Mouse (Mus musculus) hindbrain, embryonic 10.5 days (tissue): ENCODE results near the gene Angptl6. TPM values are rescaled to one million over a fixed set of nuclear protein-coding genes. Genes with fewer than 3 reads are reported as not detected.

Source experiments
- DNase-seq: peaks from one replicate; pipeline ENCODE4 v3.0.0-alpha.2; 2017; ENCODE audit warnings: low spot score
- H3K27ac ChIP-seq: fragments of 300-500 bp; sonication (generic); 2 replicates; pipeline ENCODE4 v1.5.1; 2016; ENCODE audit warnings: mild to moderate bottlenecking, moderate library complexity
- H3K27me3 ChIP-seq: fragments of 300-500 bp; sonication (generic); 2 replicates; pipeline ENCODE4 v1.6.1; 2016; ENCODE audit warnings: mild to moderate bottlenecking; ENCODE audit not compliant: poor library complexity, insufficient read depth, severe bottlenecking
- H3K36me3 ChIP-seq: fragments of 300-500 bp; sonication (generic); 2 replicates; pipeline ENCODE4 v1.6.1; 2016; ENCODE audit warnings: mild to moderate bottlenecking, moderate library complexity
- H3K4me1 ChIP-seq: fragments of 300-500 bp; sonication (generic); replicated peaks from 2 replicates; pipeline ENCODE4 v1.6.1; 2016; ENCODE audit warnings: mild to moderate bottlenecking
- H3K4me3 ChIP-seq: fragments of 300-500 bp; sonication (generic); 2 replicates; pipeline ENCODE4 v1.5.1; 2016; ENCODE audit warnings: mild to moderate bottlenecking, moderate library complexity
- H3K9me3 ChIP-seq: fragments of 300-500 bp; sonication (generic); 2 replicates; pipeline ENCODE4 v1.6.1; 2016; ENCODE audit warnings: mild to moderate bottlenecking, moderate library complexity
- WGBS: fragments of 180-500 bp; shearing (Covaris S2); methylation state at CpG from one replicate; pipeline ENCODE4 v1.1.7; 2016; 5-methylcytosine and 5-hydroxymethylcytosine counted together
- polyA plus RNA-seq: library from polyadenylated mRNA; unstranded; fragments of >200 nt; fragmentation: Nextera tagmentation; extraction: Ambion mirVana; gene quantifications from 2 replicates; pipeline ENCODE4 v1.2.1, GENCODE M21; 2016

Angptl6 gene
- polyA plus RNA-seq = 5.5 and 7.0 TPM in 2 replicates

- Histone ChIP-seq H3K27ac (peak within 1 kb of the TSS; percentile 92), H3K4me3 (peak within 1 kb of the TSS; percentile 55)
- 95% methylated on average over 13 of the region's 13 CpGs for WGBS
These were observed at the start of gene Angptl6 for GRCm38 (mm10) chr9:20879097-20879792. TSS of gene Angptl6 (minus strand) at chr9:20879727.

GRCm38 (mm10) chr9:20923258-20923657 is 43.7 kb upstream of the Angptl6 start:
- H3K27me3 ChIP-seq = no peaks in the 10 kb centered on the region
- no peaks in the 10 kb centered on the region for H3K9me3 ChIP-seq
- 93% methylated on average over 3 of the region's 3 CpGs for WGBS
- DNase-seq = no peak
- H3K4me3 ChIP-seq = no peak overlapping the region
- no peaks in the 10 kb centered on the region for H3K4me1 ChIP-seq
- H3K36me3 ChIP-seq = peaks cover 99% of the 10 kb centered on the region
- H3K27ac ChIP-seq = no peak overlapping the region

More at GRCm38 (mm10) chr9:20879097-20879792, at the start of gene Angptl6:
- Histone ChIP-seq H3K4me1 (peaks cover 16% of the 10 kb centered on the region), H3K36me3 (no peaks in the 10 kb centered on the region), H3K27me3 (no peaks in the 10 kb centered on the region), H3K9me3 (no peaks in the 10 kb centered on the region)
- DNase-seq = no peak

GRCm38 (mm10) chr9:20916160-20916559 is 36.6 kb upstream of the Angptl6 start:
- 85% methylated on average over 4 of the region's 4 CpGs for WGBS
- Histone ChIP-seq H3K36me3 (peaks cover 100% of the 10 kb centered on the region), H3K27ac (no peak overlapping the region), H3K4me3 (no peak overlapping the region), H3K9me3 (no peaks in the 10 kb centered on the region), H3K27me3 (no peaks in the 10 kb centered on the region), H3K4me1 (no peaks in the 10 kb centered on the region)
- DNase-seq = no peak

- DNase-seq = no peak
- Histone ChIP-seq H3K36me3 (peaks cover 100% of the 10 kb centered on the region), H3K27me3 (no peaks in the 10 kb centered on the region), H3K4me3 (no peak overlapping the region), H3K4me1 (no peaks in the 10 kb centered on the region), H3K27ac (no peak overlapping the region), H3K9me3 (no peaks in the 10 kb centered on the region)
- WGBS = 95% methylated on average over 9 of the region's 9 CpGs
These were observed 30.4 kb upstream of the Angptl6 start for GRCm38 (mm10) chr9:20909948-20910347.

GRCm38 (mm10) chr9:20902174-20902491 is 22.6 kb upstream of the Angptl6 start:
- H3K27ac ChIP-seq = no peak overlapping the region
- 45% methylated on average over 6 of the region's 6 CpGs for WGBS

GRCm38 (mm10) chr9:20901466-20902173 is 22.1 kb upstream of the Angptl6 start:
- WGBS = 20% methylated on average over 13 of the region's 13 CpGs
- H3K27ac ChIP-seq = no peak overlapping the region
- peaks cover 39% of the 10 kb centered on the region for H3K36me3 ChIP-seq
- peaks cover 24% of the 10 kb centered on the region for H3K4me1 ChIP-seq
- H3K4me3 ChIP-seq = no peak overlapping the region; the same call in 1 of the 2 replicates
- no peak for DNase-seq
- no peaks in the 10 kb centered on the region for H3K27me3 ChIP-seq
- H3K9me3 ChIP-seq = no peaks in the 10 kb centered on the region

More at GRCm38 (mm10) chr9:20902174-20902491, 22.6 kb upstream of the Angptl6 start:
- Histone ChIP-seq H3K9me3 (no peaks in the 10 kb centered on the region), H3K4me1 (peaks cover 19% of the 10 kb centered on the region), H3K4me3 (no peak overlapping the region; the same call in 1 of the 2 replicates), H3K27me3 (no peaks in the 10 kb centered on the region), H3K36me3 (peaks cover 39% of the 10 kb centered on the region)
- DNase-seq = no peak

GRCm38 (mm10) chr9:20898511-20899073 is 19.1 kb upstream of the Angptl6 start, which contains the start of gene Eif3g:
TSS of gene Eif3g (minus strand) at chr9:20898623.
- Histone ChIP-seq H3K27ac (peak within 1 kb of the TSS; percentile 94), H3K9me3 (no peaks in the 10 kb centered on the region), H3K27me3 (no peaks in the 10 kb centered on the region), H3K4me3 (peak within 1 kb of the TSS; percentile 92), H3K36me3 (peaks cover 40% of the 10 kb centered on the region), H3K4me1 (peaks cover 25% of the 10 kb centered on the region)
- DNase-seq = peak; percentile 86
- 6% methylated on average over 34 of the region's 34 CpGs for whole genome bisulfite sequencing

GRCm38 (mm10) chr9:20897736-20898510 is 18.4 kb upstream of the Angptl6 start:
- Histone ChIP-seq H3K9me3 (no peaks in the 10 kb centered on the region), H3K27me3 (no peaks in the 10 kb centered on the region), H3K4me3 (peak overlapping the region; percentile 92), H3K27ac (peak overlapping the region; percentile 94), H3K36me3 (peaks cover 44% of the 10 kb centered on the region), H3K4me1 (peaks cover 25% of the 10 kb centered on the region)
- DNase-seq = no peak
- 5% methylated on average over 39 of the region's 39 CpGs for WGBS

- Histone ChIP-seq H3K4me3 (no peak overlapping the region), H3K9me3 (no peaks in the 10 kb centered on the region), H3K4me1 (peaks cover 20% of the 10 kb centered on the region), H3K36me3 (peaks cover 69% of the 10 kb centered on the region), H3K27ac (no peak overlapping the region), H3K27me3 (no peaks in the 10 kb centered on the region)
- WGBS = 96% methylated on average over 9 of the region's 9 CpGs
- DNase-seq = no peak
These were observed 15.9 kb upstream of the Angptl6 start for GRCm38 (mm10) chr9:20895382-20895781.

- Histone ChIP-seq H3K4me3 (no peak overlapping the region), H3K9me3 (no peaks in the 10 kb centered on the region), H3K36me3 (peaks cover 77% of the 10 kb centered on the region), H3K27me3 (no peaks in the 10 kb centered on the region), H3K27ac (no peak overlapping the region), H3K4me1 (peaks cover 22% of the 10 kb centered on the region)
- WGBS = 92% methylated on average over 15 of the region's 15 CpGs
- DNase-seq = no peak
These were observed 15.1 kb upstream of the Angptl6 start for GRCm38 (mm10) chr9:20894629-20895028.

GRCm38 (mm10) chr9:20893590-20894343 is 14.2 kb upstream of the Angptl6 start:
- DNase-seq = no peak
- peaks cover 26% of the 10 kb centered on the region for H3K4me1 ChIP-seq
- H3K27ac ChIP-seq = no peak overlapping the region
- no peak overlapping the region for H3K4me3 ChIP-seq
- no peaks in the 10 kb centered on the region for H3K9me3 ChIP-seq
- H3K36me3 ChIP-seq = peaks cover 82% of the 10 kb centered on the region
- H3K27me3 ChIP-seq = no peaks in the 10 kb centered on the region
- 91% methylated on average over 13 of the region's 13 CpGs for WGBS

GRCm38 (mm10) chr9:20893069-20893468 is 13.5 kb upstream of the Angptl6 start:
- 72% methylated on average over 5 of the region's 5 CpGs for WGBS
- Histone ChIP-seq H3K27me3 (no peaks in the 10 kb centered on the region), H3K36me3 (peaks cover 82% of the 10 kb centered on the region), H3K4me1 (peaks cover 30% of the 10 kb centered on the region), H3K4me3 (no peak overlapping the region), H3K27ac (no peak overlapping the region), H3K9me3 (no peaks in the 10 kb centered on the region)
- DNase-seq = no peak
